Mouse (Mus musculus) liver, embryonic 15.5 days (tissue): ENCODE measurements around the gene Vdac1. TPM values are rescaled to one million over a fixed set of nuclear protein-coding genes. Genes with fewer than 3 reads are reported as not detected.
"Not testable (repeated sequence)": the region's sequence is repeated elsewhere in the genome, so short reads cannot be mapped to it uniquely, and the experiment has no call there.

Experiments
- ATAC-seq: fragments of 200-750 bp; cut with Nextera tagmentation; 2 replicates; pipeline ENCODE4 v1.8.0; 2017; ENCODE audit warnings: moderate number of reproducible peaks, mild to moderate bottlenecking, moderate library complexity; ENCODE audit not compliant: insufficient read depth
- H3K27ac ChIP-seq: fragments of 300-500 bp; sonication (generic); replicated peaks from 2 replicates; pipeline ENCODE4 v1.5.1; 2015; ENCODE audit warnings: mild to moderate bottlenecking, inconsistent platforms
- H3K27me3 ChIP-seq: fragments of 300-500 bp; sonication (generic); 2 replicates; pipeline ENCODE4 v1.6.1; 2015; ENCODE audit warnings: mild to moderate bottlenecking, inconsistent platforms
- H3K36me3 ChIP-seq: fragments of 300-500 bp; sonication (generic); replicated peaks from 2 replicates; pipeline ENCODE4 v1.6.1; 2015; ENCODE audit warnings: moderate library complexity, mild to moderate bottlenecking, inconsistent platforms
- H3K4me1 ChIP-seq: fragments of 300-500 bp; sonication (generic); replicated peaks from 2 replicates; pipeline ENCODE4 v1.6.1; 2015; ENCODE audit warnings: inconsistent platforms
- H3K4me2 ChIP-seq: fragments of 300-500 bp; sonication (generic); 2 replicates; pipeline ENCODE4 v1.6.1; 2015; ENCODE audit warnings: moderate library complexity, mild to moderate bottlenecking, inconsistent platforms
- H3K4me3 ChIP-seq: fragments of 300-500 bp; sonication (generic); replicated peaks from 2 replicates; pipeline ENCODE4 v1.5.1; 2015; ENCODE audit warnings: mild to moderate bottlenecking, inconsistent platforms
- H3K9ac ChIP-seq: fragments of 300-500 bp; sonication (generic); 2 replicates; pipeline ENCODE4 v1.6.1; 2015; ENCODE audit warnings: moderate library complexity, mild to moderate bottlenecking, inconsistent platforms
- H3K9me3 ChIP-seq: fragments of 300-500 bp; sonication (generic); replicated peaks from 2 replicates; pipeline ENCODE4 v1.6.1; 2016; ENCODE audit warnings: inconsistent platforms
- WGBS: fragments of 180-500 bp; shearing (Covaris S2); methylation state at CpG from one replicate; pipeline ENCODE4 v1.1.7; 2015; ENCODE audit warnings: mixed read lengths; ENCODE audit not compliant: insufficient replicate concordance; 5-methylcytosine and 5-hydroxymethylcytosine counted together
- polyA plus RNA-seq: library from polyadenylated mRNA; unstranded; fragments of >200 nt; fragmentation: Nextera tagmentation; extraction: Ambion mirVana; gene quantifications from 2 replicates; pipeline ENCODE4 v1.2.1, GENCODE M21; 2015

The Vdac1 gene
- polyA plus RNA-seq, 1 experiment from 2014 or later, result 119 TPM

DNA sequence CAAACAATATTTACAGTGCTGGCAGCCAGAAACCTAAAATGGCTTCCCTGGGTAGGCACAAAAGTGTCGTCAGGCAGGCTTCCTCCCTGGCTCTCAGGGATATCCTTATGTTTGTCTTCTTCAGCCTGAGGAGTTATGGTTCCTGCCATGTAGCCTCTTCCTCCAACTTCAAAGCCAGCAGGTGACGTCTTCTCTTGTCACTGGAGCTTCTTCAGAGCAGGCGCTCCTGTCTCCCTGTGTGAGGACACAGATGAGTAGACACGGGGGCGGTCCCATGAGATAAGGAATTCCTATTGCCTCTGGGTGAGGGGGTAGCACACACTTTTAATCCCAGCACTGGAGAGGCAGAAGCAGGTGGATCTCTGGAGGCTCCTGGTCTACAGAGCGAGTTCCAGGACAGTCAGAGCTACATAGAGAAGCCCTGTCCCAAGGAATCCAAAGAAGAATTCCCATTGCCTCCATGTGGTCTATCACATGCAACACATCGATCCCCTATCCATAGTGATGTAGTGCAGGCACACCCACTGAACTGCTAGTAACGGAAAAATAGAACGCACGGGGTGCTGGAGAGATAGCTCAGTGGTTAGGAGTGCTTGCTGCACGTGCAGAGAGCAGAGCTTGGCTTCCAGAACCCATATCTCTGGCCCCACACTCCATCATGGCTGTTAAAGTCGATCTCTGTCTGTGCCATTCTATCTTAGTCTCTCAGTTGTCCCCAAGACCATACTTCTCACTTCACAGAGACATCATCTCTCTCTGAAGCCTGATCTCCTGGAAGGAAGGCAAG is 15.5 kb upstream of the Vdac1 start:
- Histone ChIP-seq H3K36me3 (no peaks in the 10 kb centered on the region), H3K4me3 (no peak overlapping the region), H3K4me1 (peaks cover 35% of the 10 kb centered on the region), H3K27me3 (no peaks in the 10 kb centered on the region), H3K27ac (no peak overlapping the region), H3K9ac (no peak overlapping the region), H3K4me2 (peak overlapping the region; percentile 68), H3K9me3 (no peaks in the 10 kb centered on the region)
- no peak for ATAC-seq
- WGBS, result 35% methylated on average over 12 of the region's 12 CpGs

DNA sequence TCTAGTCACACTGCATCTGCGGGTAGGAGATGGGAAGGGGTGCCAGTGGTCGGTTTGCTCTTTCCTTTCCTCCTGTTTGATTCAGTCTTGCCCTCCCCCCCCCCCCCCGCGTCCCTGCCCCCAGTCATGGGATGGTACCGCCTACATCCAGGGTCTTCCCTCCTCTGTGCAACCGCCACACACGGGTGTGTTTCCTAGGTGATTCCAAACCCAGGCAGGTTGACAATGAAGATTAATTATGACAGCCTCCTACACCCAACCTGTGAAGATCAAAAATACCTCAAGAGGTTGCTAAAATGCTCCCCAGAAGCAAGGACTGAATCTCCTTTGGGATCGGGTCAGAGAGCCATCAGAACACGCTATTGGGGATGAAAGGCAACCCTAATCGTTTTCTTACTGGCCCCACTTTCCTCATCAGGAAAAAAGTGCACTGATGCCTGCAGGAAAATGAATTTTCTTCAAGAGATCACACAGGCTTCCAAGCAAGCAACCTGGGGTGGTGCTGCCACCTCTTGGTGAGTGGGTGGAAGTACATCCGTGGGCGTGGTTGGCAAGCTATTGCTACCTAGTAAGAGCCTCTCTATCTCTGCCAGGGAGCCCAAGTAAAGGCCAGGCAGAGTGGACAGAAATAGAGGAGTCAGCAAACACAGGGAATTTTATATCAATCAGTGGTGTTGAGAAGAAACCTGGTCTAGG is 14.6 kb upstream of the Vdac1 start:
- Histone ChIP-seq H3K27me3 (no peaks in the 10 kb centered on the region), H3K27ac (peak overlapping the region; percentile 26; the same call in 1 of the 2 replicates), H3K4me3 (peak overlapping the region; percentile 43), H3K4me1 (peaks cover 40% of the 10 kb centered on the region), H3K9me3 (no peaks in the 10 kb centered on the region), H3K4me2 (peak overlapping the region; percentile 68), H3K36me3 (no peaks in the 10 kb centered on the region), H3K9ac (no peak overlapping the region)
- ATAC-seq, result peak; percentile 44; the same call in 1 of the 2 replicates
- WGBS, result 10% methylated on average over 11 of the region's 12 CpGs

DNA sequence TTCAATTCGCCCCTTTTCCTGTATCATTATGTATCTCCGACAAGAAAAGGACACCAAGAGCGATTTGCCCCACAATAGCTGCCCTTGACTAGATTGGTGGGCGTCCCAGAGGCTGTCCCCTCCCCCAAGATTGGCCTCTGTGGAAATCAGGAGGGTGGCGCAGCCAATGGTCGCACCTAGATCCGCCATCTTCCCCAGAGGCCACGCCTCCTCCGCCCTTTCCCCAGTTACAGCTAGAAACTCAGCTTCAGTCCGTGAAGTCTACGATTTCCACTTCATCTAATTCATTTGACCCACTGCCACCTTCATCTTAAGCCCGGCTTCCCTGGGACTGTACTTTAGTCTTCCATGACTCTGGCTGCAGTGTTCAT is 14.0 kb upstream of the Vdac1 start:
- Histone ChIP-seq H3K4me3 (peak overlapping the region; percentile 43), H3K27ac (peak overlapping the region; percentile 26; the same call in 1 of the 2 replicates), H3K9me3 (no peaks in the 10 kb centered on the region), H3K27me3 (no peaks in the 10 kb centered on the region), H3K4me1 (peaks cover 40% of the 10 kb centered on the region), H3K9ac (0 out of 2 replicates have a peak overlapping the region, but pooled peaks have one; percentile 18), H3K36me3 (no peaks in the 10 kb centered on the region), H3K4me2 (peak overlapping the region; percentile 68)
- WGBS, result 1% methylated on average over 12 of the region's 12 CpGs
- ATAC-seq, result no peak

DNA sequence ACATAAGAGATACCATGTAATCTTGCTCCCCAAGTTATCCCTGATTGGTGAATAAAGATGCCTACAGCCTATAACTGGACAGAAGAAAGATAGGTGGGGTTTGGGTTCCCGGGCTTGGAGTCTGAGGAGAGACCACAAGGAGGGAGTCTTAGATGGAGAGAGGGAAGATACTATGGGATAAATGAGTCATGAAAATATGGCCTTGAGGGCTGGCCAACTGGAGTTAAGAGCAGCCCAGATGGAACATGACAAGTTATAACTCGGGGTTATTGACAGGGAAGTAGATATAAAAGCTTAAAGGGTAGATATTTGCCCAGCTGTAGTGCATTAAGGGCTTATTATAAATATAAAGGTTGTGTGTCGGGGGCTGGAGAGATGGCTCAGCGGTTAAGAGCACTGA is 12.5 kb upstream of the Vdac1 start:
- H3K27ac ChIP-seq, result no peak overlapping the region
- no peak overlapping the region for H3K4me3 ChIP-seq
- H3K4me1 ChIP-seq, result peaks cover 45% of the 10 kb centered on the region
- no peaks in the 10 kb centered on the region for H3K9me3 ChIP-seq
- no peak for ATAC-seq
- no peak overlapping the region for H3K4me2 ChIP-seq
- H3K27me3 ChIP-seq, result no peaks in the 10 kb centered on the region
- H3K36me3 ChIP-seq, result no peaks in the 10 kb centered on the region
- H3K9ac ChIP-seq, result no peak overlapping the region
- WGBS, result 59% methylated on average over 4 of the region's 4 CpGs

DNA sequence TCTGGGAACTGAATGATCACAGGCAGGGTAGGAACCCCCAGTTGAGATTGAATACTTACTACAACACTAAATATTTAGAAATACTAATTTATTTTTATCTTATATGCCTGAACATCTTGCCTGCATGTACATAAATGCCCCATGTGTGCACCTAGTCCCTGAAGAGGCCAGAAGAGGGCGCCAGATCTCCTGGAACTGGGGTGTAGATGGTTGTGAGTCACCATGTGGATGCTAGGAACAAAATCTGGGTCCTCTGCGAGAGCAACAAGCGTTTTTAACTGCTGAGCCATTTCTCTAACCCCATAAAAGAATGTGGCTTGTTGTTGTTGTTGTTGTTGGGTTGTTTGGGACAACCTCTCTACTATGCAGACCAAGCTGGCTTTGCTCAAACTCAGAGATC is 11.9 kb upstream of the Vdac1 start:
- H3K9me3 ChIP-seq, result no peaks in the 10 kb centered on the region
- no peak for ATAC-seq
- peaks cover 45% of the 10 kb centered on the region for H3K4me1 ChIP-seq
- no peak overlapping the region for H3K4me3 ChIP-seq
- H3K9ac ChIP-seq, result no peak overlapping the region
- H3K27ac ChIP-seq, result no peak overlapping the region
- 55% methylated on average over 3 of the region's 3 CpGs for WGBS
- no peaks in the 10 kb centered on the region for H3K36me3 ChIP-seq
- no peak overlapping the region for H3K4me2 ChIP-seq
- H3K27me3 ChIP-seq, result no peaks in the 10 kb centered on the region

DNA sequence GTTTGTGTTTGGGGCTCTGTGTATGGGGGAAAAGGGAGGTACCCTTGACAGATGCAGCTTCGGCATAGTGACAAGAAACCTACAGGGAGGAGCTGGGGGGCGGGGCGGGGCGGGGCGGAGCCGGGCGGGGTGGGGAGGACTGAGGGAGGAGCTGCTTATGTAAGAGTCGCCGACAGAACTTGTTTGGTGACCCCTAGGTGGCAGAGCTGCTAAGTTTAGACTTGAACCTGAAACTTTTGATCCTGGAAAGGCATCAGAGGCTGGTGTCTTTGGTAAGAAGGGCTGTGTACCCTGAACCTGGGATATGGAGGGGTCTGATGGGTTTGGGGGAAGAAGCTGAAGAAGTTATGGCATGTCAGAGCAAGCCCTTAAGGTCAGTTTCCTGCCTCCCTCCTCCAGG is 9.7 kb upstream of the Vdac1 start:
- H3K4me3 ChIP-seq, result no peak overlapping the region
- H3K36me3 ChIP-seq, result no peaks in the 10 kb centered on the region
- ATAC-seq, result peak; percentile 73
- H3K4me1 ChIP-seq, result peaks cover 33% of the 10 kb centered on the region
- H3K9ac ChIP-seq, result peak overlapping the region; percentile 37
- H3K27ac ChIP-seq, result peak overlapping the region; percentile 61; the same call in 1 of the 2 replicates
- H3K4me2 ChIP-seq, result peak overlapping the region; percentile 43
- under 1% methylated on average over 9 of the region's 9 CpGs for WGBS
- H3K9me3 ChIP-seq, result no peaks in the 10 kb centered on the region
- no peaks in the 10 kb centered on the region for H3K27me3 ChIP-seq

DNA sequence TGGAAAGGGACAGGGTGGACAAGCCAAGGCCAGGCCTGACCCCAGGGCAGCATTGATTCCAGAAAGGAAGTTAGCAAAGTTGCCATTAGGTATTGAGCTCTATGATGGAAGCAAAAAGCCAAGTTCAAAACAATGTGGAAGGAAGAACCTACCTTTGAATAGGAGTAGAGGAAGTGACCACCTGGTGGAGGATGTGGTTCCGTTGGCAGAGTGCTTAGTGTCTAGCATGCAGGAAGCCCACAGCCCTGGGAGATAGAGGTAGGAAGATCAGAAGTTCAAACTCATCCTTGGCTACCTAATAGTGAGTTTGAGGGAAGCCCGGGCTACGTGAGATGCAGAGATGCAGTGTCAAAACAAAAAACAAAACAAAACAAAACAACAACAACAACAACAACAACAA is 8.4 kb upstream of the Vdac1 start:
- Histone ChIP-seq H3K4me2 (no peak overlapping the region), H3K4me1 (peaks cover 23% of the 10 kb centered on the region)
- 84% methylated on average over 3 of the region's 3 CpGs for WGBS

DNA sequence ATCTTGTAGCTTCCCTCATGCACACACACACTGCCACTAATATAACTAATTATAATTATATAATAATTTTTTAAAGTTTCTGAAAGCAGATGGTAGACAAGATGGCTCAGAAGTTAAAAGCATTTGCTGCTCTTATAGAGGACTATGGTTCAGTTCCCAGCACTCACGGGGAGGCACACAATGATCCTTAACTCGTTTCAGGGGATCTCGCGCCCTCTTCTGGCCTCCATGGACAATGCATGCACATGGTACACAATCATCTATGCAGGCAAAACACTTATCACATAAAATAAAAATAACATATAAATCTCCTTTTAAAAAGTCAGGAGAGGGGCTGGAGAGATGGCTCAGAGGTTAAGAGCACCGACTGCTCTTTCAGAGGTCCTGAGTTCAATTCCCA is 6.0 kb upstream of the Vdac1 start:
- 73% methylated on average over 5 of the region's 5 CpGs for WGBS
- no peaks in the 10 kb centered on the region for H3K9me3 ChIP-seq

More for the DNA sequence above, 8.4 kb upstream of the Vdac1 start:
- Histone ChIP-seq H3K36me3 (no peaks in the 10 kb centered on the region), H3K9me3 (no peaks in the 10 kb centered on the region), H3K4me3 (no peak overlapping the region), H3K27ac (no peak overlapping the region), H3K27me3 (no peaks in the 10 kb centered on the region), H3K9ac (no peak overlapping the region)
- no peak for ATAC-seq

DNA sequence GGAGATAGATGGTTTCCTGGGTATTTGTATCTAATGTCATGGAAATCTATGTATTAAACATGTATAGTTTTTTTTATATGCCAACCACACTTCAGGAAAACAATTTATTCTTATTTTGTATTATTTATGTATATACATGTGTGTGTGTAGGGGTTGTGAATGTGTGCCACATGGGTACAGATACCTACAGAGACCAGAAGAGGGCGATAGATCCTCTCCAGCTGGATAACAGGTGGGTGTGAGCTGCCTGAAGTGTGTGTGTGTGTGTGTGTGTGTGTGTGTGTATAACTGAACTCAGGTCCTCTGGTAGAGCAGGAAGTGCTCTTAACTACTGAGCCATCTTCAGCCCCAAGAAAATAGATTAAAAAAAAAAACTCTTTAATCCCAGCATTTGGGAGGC is 5.1 kb upstream of the Vdac1 start:
- WGBS, result 70% methylated on average over 1 of the region's 1 CpGs
- no peak for ATAC-seq
- no peaks in the 10 kb centered on the region for H3K27me3 ChIP-seq

More for the DNA sequence above, 6.0 kb upstream of the Vdac1 start:
- Histone ChIP-seq H3K27me3 (no peaks in the 10 kb centered on the region), H3K4me3 (no peak overlapping the region), H3K9ac (no peak overlapping the region), H3K27ac (no peak overlapping the region), H3K4me2 (no peak overlapping the region), H3K36me3 (no peaks in the 10 kb centered on the region), H3K4me1 (peaks cover 32% of the 10 kb centered on the region)
- ATAC-seq, result no peak

DNA sequence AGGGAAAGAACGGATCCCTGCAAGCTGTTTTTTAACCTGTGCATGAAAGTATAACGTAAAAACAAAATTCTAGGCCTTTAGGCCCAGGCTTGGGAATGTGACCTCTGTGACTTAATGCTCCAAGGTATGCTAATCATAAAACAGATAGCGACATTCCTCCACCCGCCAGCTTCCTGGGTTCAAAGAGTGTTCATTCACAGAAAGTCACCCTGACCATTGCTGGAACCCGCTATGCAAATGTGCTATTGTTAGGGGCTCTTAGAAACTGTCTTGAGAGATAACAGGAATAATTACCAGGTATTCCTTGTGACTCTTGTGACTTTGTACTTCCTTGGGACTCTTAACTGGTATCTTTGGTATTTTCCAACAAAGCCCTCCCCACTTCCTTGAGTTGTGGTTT is 3.6 kb upstream of the Vdac1 start:
- WGBS, result 77% methylated on average over 5 of the region's 5 CpGs
- H3K27me3 ChIP-seq, H3K9me3 ChIP-seq, ATAC-seq, H3K4me3 ChIP-seq, H3K27ac ChIP-seq, H3K36me3 ChIP-seq, H3K4me2 ChIP-seq, H3K9ac ChIP-seq: not testable (repeated sequence)
- H3K4me1 ChIP-seq, result peaks cover 30% of the 10 kb centered on the region

More for the DNA sequence above, 5.1 kb upstream of the Vdac1 start:
- Histone ChIP-seq H3K9me3 (no peaks in the 10 kb centered on the region), H3K9ac (no peak overlapping the region), H3K4me1 (peaks cover 34% of the 10 kb centered on the region), H3K27ac (no peak overlapping the region), H3K36me3 (no peaks in the 10 kb centered on the region), H3K4me2 (no peak overlapping the region), H3K4me3 (no peak overlapping the region)

DNA sequence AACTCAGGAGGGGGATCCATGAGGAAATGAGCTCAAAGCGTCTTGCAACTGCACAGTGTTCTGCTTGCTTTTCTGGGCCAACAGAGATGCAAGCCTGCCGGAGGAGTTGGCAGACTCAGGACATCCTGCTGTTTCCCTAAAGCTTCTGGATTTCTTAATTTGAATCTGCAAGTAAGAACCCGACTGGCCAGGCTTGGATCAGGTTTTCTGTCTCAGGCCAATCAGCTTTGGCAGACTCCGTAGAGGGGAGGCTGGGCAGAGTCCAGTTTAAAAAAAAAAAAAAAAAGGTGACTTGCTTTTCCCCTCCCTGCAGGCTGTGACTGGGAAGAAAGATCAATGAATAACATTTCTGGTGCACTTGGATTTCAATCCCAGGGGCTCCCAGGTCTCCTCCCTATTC is 2.1 kb upstream of the Vdac1 start:
- Histone ChIP-seq H3K4me1 (peaks cover 41% of the 10 kb centered on the region), H3K27me3 (no peaks in the 10 kb centered on the region), H3K27ac (peak overlapping the region; percentile 52), H3K36me3 (no peaks in the 10 kb centered on the region), H3K9ac (no peak overlapping the region), H3K9me3 (no peaks in the 10 kb centered on the region), H3K4me2 (0 out of 2 replicates have a peak overlapping the region, but pooled peaks have one; percentile 14), H3K4me3 (0 out of 2 replicates have a peak overlapping the region, but pooled peaks have one; percentile 9)
- 58% methylated on average over 4 of the region's 4 CpGs for WGBS
- ATAC-seq, result no peak
